In genomic region chr6:108234536-108234935, GRCm38 (mm10) we compare ENCODE assay signal across 18 mouse cellular contexts. TPM values are rescaled to one million over a fixed set of nuclear protein-coding genes. Genes with fewer than 3 reads are reported as not detected.
DNase-seq lines count a peak whose midpoint lies in the region; ATAC-seq and TF ChIP-seq lines count a peak whose summit lies in the region.
"Had no signal": no experiment of that assay in that cellular context is flagged by ENCODE, and none has a peak within 500 bp of the region (broad histone marks: within the 10 kb centered on the region; RNA-seq: fewer than 3 reads in every experiment).

No protein-coding gene starts in this region.

- ATAC-seq in hindbrain, postnatal 0 days: no peak
- no peak for ATAC-seq in megakaryocyte-erythroid progenitor cell, adult 5-6 weeks (replicated peaks; ENCODE audit: low FRiP score, low TSS enrichment, poor library complexity, severe bottlenecking)
- ATAC-seq: forebrain, embryonic 13.5 days; midbrain, embryonic 15.5 days had no signal

- H3K4me3 ChIP-seq in heart, embryonic 10.5 days: no peak overlapping the region
- H3K4me3 ChIP-seq in hindbrain, postnatal 0 days (ENCODE audit: low read length): no peak overlapping the region
- H3K4me3 ChIP-seq: embryonic facial prominence, embryonic 12.5 days; forebrain, embryonic 13.5 days; limb, embryonic 15.5 days; midbrain, embryonic 15.5 days; neural tube, embryonic 13.5 days had no signal

- no peak overlapping the region for H3K9ac ChIP-seq in hindbrain, postnatal 0 days (replicated peaks; ENCODE audit: low read length)
- H3K9ac ChIP-seq: embryonic facial prominence, embryonic 12.5 days; forebrain, embryonic 13.5 days; hindbrain, embryonic 14.5 days; limb, embryonic 15.5 days; midbrain, embryonic 15.5 days; neural tube, embryonic 13.5 days had no signal

- 44% methylated on average over 6 of the region's 6 CpGs for WGBS in heart, embryonic 10.5 days
- 72% methylated on average over 6 of the region's 6 CpGs for WGBS in hindbrain, postnatal 0 days

- H3K36me3 ChIP-seq in heart, embryonic 10.5 days: no peaks in the 10 kb centered on the region
- no peaks in the 10 kb centered on the region for H3K36me3 ChIP-seq in hindbrain, postnatal 0 days (ENCODE audit: insufficient read depth, low read length)
- H3K36me3 ChIP-seq: embryonic facial prominence, embryonic 12.5 days; limb, embryonic 15.5 days; midbrain, embryonic 15.5 days; neural tube, embryonic 13.5 days had no signal

- H3K4me1 ChIP-seq in heart, embryonic 10.5 days: peaks cover 80% of the 10 kb centered on the region
- H3K4me1 ChIP-seq in hindbrain, postnatal 0 days (ENCODE audit: insufficient read depth, low read length): peaks cover 12% of the 10 kb centered on the region; the same call in 1 of the 2 replicates

- no peak overlapping the region for H3K4me2 ChIP-seq in hindbrain, postnatal 0 days (ENCODE audit: low read depth, low read length)
- H3K4me2 ChIP-seq: embryonic facial prominence, embryonic 12.5 days; forebrain, embryonic 13.5 days; hindbrain, embryonic 14.5 days; limb, embryonic 15.5 days; midbrain, embryonic 15.5 days; neural tube, embryonic 13.5 days had no signal

- no peak for TF ChIP-seq CTCF in hindbrain, postnatal 0 days (IDR thresholded peaks at IDR 0.05; ENCODE audit: low read depth)

- H3K27ac ChIP-seq in heart, embryonic 10.5 days: 0 out of 2 replicates have a peak overlapping the region, but pooled peaks have one; percentile 83
- H3K27ac ChIP-seq in hindbrain, postnatal 0 days: no peak overlapping the region
- H3K27ac ChIP-seq: embryonic facial prominence, embryonic 12.5 days; forebrain, embryonic 13.5 days; hindbrain, embryonic 14.5 days; midbrain, embryonic 15.5 days; neural tube, embryonic 13.5 days had no signal

- intact Hi-C loops in heart, postnatal 14 days (cut with DNase I): loop anchor here (5.0 kb wide), 1 partner anchor 137 kb away; no protein-coding TSS in a partner anchor

- no peaks in the 10 kb centered on the region for H3K9me3 ChIP-seq in heart, embryonic 10.5 days
- H3K9me3 ChIP-seq in hindbrain, postnatal 0 days (ENCODE audit: low read length): no peaks in the 10 kb centered on the region
- H3K9me3 ChIP-seq: embryonic facial prominence, embryonic 12.5 days; forebrain, embryonic 13.5 days; limb, embryonic 15.5 days; midbrain, embryonic 15.5 days; neural tube, embryonic 13.5 days had no signal

- DNase-seq in heart, embryonic 10.5 days (ENCODE audit: low spot score): no peak
- DNase-seq in heart, postnatal 14 days: no peak
- DNase-seq in 3T3-L1 (ENCODE audit: low read depth, low spot score) (peak; percentile 17), MN1 (ENCODE audit: low spot score) (no peak)
- DNase-seq in adrenal gland, postnatal 25 days: peak; percentile 31
- peak; percentile 62 for DNase-seq in kidney, postnatal 10 days
- DNase-seq in hindbrain, postnatal 0 days (ENCODE audit: low spot score): no peak
- DNase-seq: cerebellum, postnatal 10 days; lung, postnatal 10 days; right cerebral cortex, adult 18-20 months; thymus, adult 2 months had no signal

- no peaks in the 10 kb centered on the region for H3K27me3 ChIP-seq in heart, embryonic 10.5 days (ENCODE audit: insufficient read depth, poor library complexity, severe bottlenecking)
- H3K27me3 ChIP-seq in hindbrain, postnatal 0 days (ENCODE audit: insufficient read depth, low read length): no peaks in the 10 kb centered on the region
- H3K27me3 ChIP-seq: embryonic facial prominence, embryonic 12.5 days; forebrain, embryonic 13.5 days; limb, embryonic 15.5 days; midbrain, embryonic 15.5 days; neural tube, embryonic 13.5 days had no signal

RNA-seq across cellular contexts. Expression of gene Itpr1, which starts 21.6 kb away (rescaled TPM):
- 14.6 and 19.4 TPM in 2 replicates for polyA plus RNA-seq in heart, embryonic 10.5 days (2016; fragmentation: Nextera tagmentation; extraction: Ambion mirVana)
- total RNA-seq in heart, postnatal 14 days (2021): 10 to 100 TPM; 57.3 to 63.4 TPM
- total RNA-seq in adrenal gland, postnatal 25 days (2021): 168 and 197 TPM in 2 replicates
- total RNA-seq in hindbrain, postnatal 0 days (2014; rRNA removed): 35.4 and 47.1 TPM in 2 replicates
- 7.2 and 8.4 TPM in 2 replicates for polyA plus RNA-seq in hindbrain, postnatal 0 days (2015; fragmentation: Nextera tagmentation; extraction: Ambion mirVana)
- total RNA-seq in megakaryocyte-erythroid progenitor cell, adult 5-6 weeks (2014; fragmentation: Nextera tagmentation): 24.8 and 25.7 TPM in 2 replicates
- 57.6 and 66.5 TPM in 2 replicates for total RNA-seq in megakaryocyte-erythroid progenitor cell, adult 5-6 weeks (2017)

RNA-seq across cellular contexts. Expression of gene Sumf1, which starts 49.2 kb away (rescaled TPM):
- polyA plus RNA-seq in heart, embryonic 10.5 days (2016; fragmentation: Nextera tagmentation; extraction: Ambion mirVana): 17.5 and 20.1 TPM in 2 replicates
- total RNA-seq in heart, postnatal 14 days (2021): 10 to 100 TPM; 15.7 to 17.1 TPM
- total RNA-seq in adrenal gland, postnatal 25 days (2021): 33.3 and 42.4 TPM in 2 replicates
- total RNA-seq in hindbrain, postnatal 0 days (2014; rRNA removed): 22.5 and 30.3 TPM in 2 replicates
- 14.4 and 15.8 TPM in 2 replicates for polyA plus RNA-seq in hindbrain, postnatal 0 days (2015; fragmentation: Nextera tagmentation; extraction: Ambion mirVana)
- 4.9 and 10.9 TPM in 2 replicates for total RNA-seq in megakaryocyte-erythroid progenitor cell, adult 5-6 weeks (2014; fragmentation: Nextera tagmentation)
- total RNA-seq in megakaryocyte-erythroid progenitor cell, adult 5-6 weeks (2017): 8.9 and 15.5 TPM in 2 replicates

Comparison
In these comparisons a context has a peak if more than half of its experiments do, and no peak if none do; other contexts are left out.
1. DNase-seq: peak in 3T3-L1 (single experiment), adrenal gland, postnatal 25 days (single experiment) and kidney, postnatal 10 days (single experiment); none in heart, embryonic 10.5 days (single experiment), heart, postnatal 14 days (0 of 2), MN1 (single experiment) and hindbrain, postnatal 0 days (single experiment).